Mouse (Mus musculus) frontal cortex, postnatal 25 days (tissue): ENCODE results near the gene Pros1.
A peak's percentile ranks its signal among the peaks of the same experiment; 100 is the strongest.

Experiments used
- DNase-seq, 2 experiments: peaks; one replicate each; pipeline ENCODE4 v3.0.0; 2022; ENCODE audit warnings: low spot score in 2 of 2

Pros1 gene

GRCm38 (mm10) chr16:62860140-62860539 is 6.0 kb downstream of the Pros1 start:
- DNase-seq: no peak

GRCm38 (mm10) chr16:62861455-62861854 is 7.3 kb downstream of the Pros1 start:
- DNase-seq: no peak

- no peak for DNase-seq
Measured at GRCm38 (mm10) chr16:62872688-62873117, 18.6 kb downstream of the Pros1 start.

GRCm38 (mm10) chr16:62873180-62873579 is 19.1 kb downstream of the Pros1 start:
- no peak for DNase-seq

DNA sequence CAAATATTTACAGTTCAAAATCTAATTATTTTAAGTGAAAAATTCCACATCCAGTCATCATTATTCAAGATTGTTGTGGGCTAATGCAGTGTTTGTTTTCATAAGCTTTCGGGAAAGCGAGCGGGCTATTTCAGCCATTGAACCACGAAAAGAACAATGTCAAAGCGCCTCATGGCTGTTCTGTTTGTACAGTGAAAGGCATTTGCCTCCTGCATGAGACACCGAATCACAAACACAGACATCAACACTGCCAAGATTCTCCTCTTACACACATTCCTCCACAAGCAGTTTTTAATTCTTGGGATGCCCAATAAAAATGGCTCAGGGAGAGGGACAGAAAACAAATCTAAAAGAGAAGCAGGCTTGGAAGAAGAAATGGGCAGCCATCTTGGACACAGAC is 20.0 kb downstream of the Pros1 start:
- no peak for DNase-seq

GRCm38 (mm10) chr16:62895824-62896223 is 41.7 kb downstream of the Pros1 start:
- DNase-seq: no peak

DNA sequence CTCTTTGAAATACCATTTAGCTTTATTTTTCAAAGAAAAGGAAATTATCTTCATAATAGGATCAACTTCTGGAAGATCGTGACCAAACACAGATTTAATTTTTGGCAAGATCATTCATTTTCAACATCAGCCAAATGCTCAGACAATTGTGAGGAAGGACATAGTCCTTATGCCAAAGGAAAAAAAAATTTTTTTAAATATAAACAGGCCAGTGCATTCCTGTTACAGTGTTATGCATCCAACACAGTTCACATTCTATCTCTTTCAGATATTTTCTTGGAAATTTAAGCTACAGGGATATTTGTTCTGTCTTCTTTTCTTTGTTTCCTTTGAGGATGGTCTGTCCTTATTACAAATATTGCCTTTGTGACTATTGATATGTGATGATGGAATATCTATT is 57.3 kb downstream of the Pros1 start:
- DNase-seq: no peak

DNA sequence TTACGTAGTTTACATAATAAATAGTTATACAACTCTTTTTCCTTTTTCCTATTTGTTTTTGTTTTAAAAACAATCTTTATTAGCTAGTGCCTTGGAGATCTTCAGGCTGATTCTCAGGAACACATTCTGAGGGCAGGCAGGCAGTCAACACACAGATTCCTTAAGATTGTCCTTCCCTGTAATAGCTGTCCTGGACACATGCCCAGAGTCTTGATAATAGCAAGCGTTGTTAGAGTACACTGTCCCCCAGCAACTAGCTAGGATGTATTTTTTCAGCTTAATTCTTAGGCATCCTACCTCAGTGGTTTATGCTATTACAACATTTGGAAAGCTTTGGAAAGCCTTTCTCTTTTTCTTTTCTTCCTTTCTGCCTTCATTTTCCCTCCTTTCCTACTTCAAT is 58.1 kb downstream of the Pros1 start:
- no peak for DNase-seq

GRCm38 (mm10) chr16:62915530-62915929 is 61.4 kb downstream of the Pros1 start:
- no peak for DNase-seq

DNA sequence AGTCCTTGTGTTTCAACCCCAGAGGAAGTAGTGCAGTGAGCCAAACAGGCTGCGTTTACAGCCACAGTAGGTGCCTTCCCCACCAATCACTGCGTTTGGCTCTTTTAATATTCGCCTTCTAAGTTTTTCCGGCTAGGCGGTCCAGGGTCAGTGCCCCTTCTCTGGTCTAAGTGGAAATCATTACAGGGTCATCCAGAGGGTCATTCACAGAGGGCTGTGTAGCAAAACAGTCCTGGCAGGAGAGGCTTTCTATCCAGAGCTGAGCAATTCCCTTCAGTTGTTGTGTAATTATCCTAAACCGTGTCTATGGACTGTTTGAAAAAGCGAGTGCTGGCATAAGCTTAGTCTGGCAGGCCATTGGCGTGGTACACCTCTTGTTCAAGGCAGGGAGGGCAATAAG is 68.1 kb downstream of the Pros1 start:
- DNase-seq: no peak

GRCm38 (mm10) chr16:62931341-62931740 is 77.2 kb downstream of the Pros1 start:
- no peak for DNase-seq

GRCm38 (mm10) chr16:62936316-62936715 is 82.2 kb downstream of the Pros1 start:
- no peak for DNase-seq

- peak; percentile 42 to 48 for DNase-seq
Measured at GRCm38 (mm10) chr16:62940388-62941003, 86.4 kb downstream of the Pros1 start.

DNA sequence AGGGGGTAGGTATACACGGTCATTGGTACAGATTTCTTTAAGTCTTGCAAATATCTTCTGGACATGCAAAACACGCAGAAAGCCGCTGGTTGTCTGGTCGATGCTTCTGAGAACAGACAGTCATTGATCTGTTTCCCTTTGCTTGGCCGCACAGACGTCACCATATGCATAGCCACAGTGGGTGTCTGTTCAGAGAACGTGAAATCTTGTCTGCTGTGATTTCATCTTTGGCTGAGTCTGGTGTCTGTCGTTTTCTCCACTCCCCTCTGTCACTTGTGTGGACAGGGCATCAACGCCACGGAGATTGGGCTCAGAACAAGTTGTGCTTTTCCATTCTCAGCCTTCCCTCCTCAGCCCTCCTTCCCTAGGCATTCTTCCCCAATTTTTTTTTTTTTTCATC is 87.7 kb downstream of the Pros1 start:
- no peak for DNase-seq

GRCm38 (mm10) chr16:62942418-62943410 is 88.6 kb downstream of the Pros1 start:
- no peak for DNase-seq

- DNase-seq: no peak
Measured at GRCm38 (mm10) chr16:62958485-62958884, 104.4 kb downstream of the Pros1 start.

DNA sequence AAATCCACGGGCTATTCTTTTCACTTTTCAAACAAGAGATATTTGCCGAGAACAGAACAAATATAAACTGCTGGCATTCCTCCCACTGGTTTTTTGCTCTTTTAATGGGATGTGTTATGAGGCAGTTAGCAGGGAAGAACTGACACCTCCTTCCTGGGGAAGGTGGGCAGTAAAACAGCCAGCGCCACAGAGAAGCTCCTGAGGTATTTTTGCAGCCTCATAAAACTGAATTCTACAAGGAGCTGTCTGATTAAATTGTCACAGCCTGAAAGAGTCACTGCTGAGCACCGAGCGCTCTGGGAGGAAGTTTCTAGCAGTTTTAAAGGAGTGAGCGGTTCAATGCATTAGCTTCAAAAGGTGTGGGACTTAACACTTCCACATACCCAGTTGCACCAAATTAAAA is 110.3 kb downstream of the Pros1 start:
- DNase-seq: peak in 1 of 2 experiments; percentile 11

- DNase-seq: no peak
Measured at GRCm38 (mm10) chr16:62971673-62972332, 117.7 kb downstream of the Pros1 start.

DNA sequence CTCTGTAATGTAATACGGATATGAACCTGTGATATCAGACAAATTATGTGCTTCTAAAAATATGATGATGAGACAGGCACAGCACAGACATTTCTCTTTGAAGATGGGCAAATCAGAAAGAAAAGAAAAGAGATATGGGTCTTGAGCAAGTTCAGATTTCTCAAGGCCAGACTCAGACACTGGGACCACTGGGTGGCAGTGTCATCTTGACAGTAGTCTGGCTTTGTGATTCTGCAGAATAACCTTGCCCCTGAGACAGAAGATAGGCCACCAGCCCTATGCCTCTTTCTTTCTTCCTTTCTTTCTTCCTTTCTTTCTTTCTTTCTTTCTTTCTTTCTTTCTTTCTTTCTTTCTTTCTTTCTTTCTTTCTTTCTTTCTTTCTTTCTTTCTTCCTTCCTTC is 120.8 kb downstream of the Pros1 start:
- no peak for DNase-seq
